Mouse (Mus musculus): ENCODE data around the gene Spo11.

Spo11 gene

GRCm38 (mm10) chr2:173000921-173001320 lies 23.4 kb downstream of the Spo11 start:
- peak; percentile 37 for DNase-seq (ENCODE audit: low read depth, low spot score)

DNA sequence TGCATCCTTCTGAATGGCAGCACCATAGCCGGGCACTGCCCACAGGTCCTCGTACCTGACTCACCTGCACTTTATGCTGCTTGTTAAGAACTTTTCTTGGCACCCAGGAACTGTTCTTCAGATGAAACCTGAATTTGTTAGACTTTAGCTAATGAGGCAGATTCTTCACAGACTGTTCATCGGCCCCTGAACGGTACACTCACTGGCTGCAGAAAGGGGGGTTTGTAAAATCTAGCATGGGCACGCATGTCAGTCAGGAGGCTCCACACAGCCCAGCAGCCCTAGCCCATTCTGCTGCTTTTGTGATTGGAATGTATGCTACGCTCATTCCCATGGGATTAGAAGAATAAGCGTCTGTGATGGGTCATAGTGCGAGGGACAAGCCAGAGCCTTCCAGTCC lies 26.2 kb downstream of the Spo11 start:
- DNase-seq (ENCODE audit: low read depth, low spot score), result no peak

- DNase-seq (ENCODE audit: low read depth, low spot score), result no peak
Observed at GRCm38 (mm10) chr2:173010220-173010717, 32.8 kb downstream of the Spo11 start.

- no peak for DNase-seq (ENCODE audit: low read depth, low spot score)
Observed at GRCm38 (mm10) chr2:173011440-173011839, 33.9 kb downstream of the Spo11 start.

- no peak for DNase-seq (ENCODE audit: low read depth, low spot score)
Observed at GRCm38 (mm10) chr2:173014741-173015287, 37.3 kb downstream of the Spo11 start.

DNA sequence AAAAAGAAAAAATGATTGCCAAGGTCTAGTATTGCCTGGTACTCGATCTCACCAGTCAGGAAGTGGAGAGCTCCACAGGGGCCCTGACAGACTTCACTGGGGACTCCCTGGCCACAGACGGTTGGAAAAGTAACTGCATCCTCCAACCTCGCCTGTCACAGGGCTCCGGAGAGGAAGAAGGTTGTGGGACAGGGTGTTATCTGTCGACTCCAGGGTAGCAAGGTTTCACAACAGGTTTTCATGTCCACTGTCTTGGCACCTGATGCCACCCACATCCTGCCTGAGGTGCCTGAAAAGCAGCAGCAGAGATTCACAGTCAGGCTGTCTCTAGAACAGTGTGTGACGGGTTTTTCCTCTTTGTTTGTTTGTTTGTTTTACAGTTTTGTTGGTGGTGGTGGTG lies 40.4 kb downstream of the Spo11 start:
- peak; percentile 32 for DNase-seq (ENCODE audit: low read depth, low spot score)

DNA sequence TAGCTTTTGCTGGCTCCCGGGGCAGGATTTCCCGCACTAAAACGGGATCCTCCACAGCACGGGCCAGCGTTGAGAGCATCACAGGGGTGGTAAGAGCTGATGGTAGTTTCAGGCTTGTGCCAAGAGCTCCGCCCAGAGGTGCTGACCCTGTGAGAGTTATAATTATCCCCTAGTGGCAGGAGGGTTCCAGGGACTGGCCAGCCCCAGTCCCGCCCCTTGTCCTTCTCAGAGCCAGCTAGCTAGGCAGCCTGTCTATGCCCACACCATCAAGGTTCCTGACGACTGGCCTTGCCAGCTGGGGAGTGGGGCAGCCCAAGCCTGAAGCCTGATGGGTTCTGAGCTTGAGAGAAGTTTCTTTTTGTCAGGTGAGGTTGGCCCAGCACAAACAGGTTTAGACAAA lies 41.1 kb downstream of the Spo11 start:
- peak; percentile 52 for DNase-seq (ENCODE audit: low read depth, low spot score)

GRCm38 (mm10) chr2:173019322-173019721 lies 41.8 kb downstream of the Spo11 start:
- DNase-seq (ENCODE audit: low read depth, low spot score), result peak; percentile 78

GRCm38 (mm10) chr2:173019790-173020189 lies 42.3 kb downstream of the Spo11 start:
- DNase-seq (ENCODE audit: low read depth, low spot score), result peak; percentile 94

GRCm38 (mm10) chr2:173020430-173020829 lies 42.9 kb downstream of the Spo11 start, which contains the start of gene Rbm38:
Gene Rbm38 (plus strand): TSS chr2:173020498.
- peak; percentile 41 for DNase-seq (ENCODE audit: low read depth, low spot score)

DNA sequence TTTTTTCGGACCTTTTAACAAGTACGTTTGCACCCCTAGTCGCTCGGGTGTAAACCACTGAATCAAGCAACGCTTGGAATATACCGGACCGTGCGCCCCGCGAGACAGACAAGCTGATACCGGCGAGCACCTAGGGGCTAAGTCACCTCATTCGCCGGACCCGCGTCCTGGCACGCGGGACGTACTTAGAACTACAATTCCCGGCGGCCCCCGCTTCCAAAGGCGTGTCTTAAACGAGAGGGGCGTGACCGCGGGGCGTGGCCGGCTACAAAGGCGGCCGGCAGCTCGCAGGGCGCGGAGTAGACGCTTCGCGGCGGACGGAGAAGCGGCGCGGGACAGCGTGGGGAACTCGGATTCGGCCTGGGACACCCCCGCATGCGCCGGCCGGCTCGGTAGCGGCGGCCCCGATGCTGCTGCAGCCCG lies 44.1 kb downstream of the Spo11 start:
- peak; percentile 97 for DNase-seq (ENCODE audit: low read depth, low spot score)

GRCm38 (mm10) chr2:173022056-173022681 lies 44.7 kb downstream of the Spo11 start:
- peak; percentile 87 for DNase-seq (ENCODE audit: low read depth, low spot score)

DNA sequence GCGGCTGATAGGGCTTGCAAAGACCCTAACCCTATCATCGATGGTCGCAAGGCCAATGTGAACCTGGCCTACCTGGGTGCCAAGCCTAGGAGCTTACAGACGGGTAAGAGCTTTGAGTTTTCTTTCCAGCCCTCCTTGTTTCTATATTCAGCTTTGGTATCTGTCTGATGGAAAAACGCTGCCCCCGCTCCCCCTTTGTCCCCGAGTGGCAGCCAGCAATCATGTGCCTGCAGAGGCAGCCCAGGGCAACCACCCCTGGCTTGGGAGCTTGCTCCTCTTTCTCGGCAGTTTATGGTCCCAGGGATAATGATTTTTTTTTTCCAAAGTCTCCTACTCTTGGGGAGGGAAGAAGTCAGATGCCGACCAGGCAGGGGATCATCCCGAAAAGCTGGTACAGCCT lies 45.3 kb downstream of the Spo11 start:
- no peak for DNase-seq (ENCODE audit: low read depth, low spot score)

GRCm38 (mm10) chr2:173023371-173023851 lies 45.9 kb downstream of the Spo11 start:
- DNase-seq (ENCODE audit: low read depth, low spot score), result peak; percentile 22

DNA sequence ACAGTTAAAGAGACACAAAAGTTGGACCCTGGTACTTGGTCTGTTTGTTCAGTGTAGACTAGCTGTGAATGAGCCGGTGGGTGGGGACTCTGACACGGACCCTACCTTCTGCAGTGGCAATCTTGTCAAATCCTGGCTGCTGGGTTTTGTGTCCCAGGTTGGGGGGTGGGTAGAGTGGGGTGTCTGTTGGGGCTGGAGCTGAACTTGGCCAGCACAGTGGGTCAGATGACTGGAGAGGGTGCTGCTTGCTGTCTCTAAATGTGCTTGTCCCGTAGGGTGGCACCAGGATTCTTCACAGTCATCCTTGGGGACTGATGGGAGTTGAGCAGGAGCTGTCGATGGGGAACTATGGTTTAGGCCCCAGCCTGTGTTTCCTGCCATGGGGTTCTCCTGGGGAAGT lies 46.5 kb downstream of the Spo11 start:
- DNase-seq (ENCODE audit: low read depth, low spot score), result no peak

DNA sequence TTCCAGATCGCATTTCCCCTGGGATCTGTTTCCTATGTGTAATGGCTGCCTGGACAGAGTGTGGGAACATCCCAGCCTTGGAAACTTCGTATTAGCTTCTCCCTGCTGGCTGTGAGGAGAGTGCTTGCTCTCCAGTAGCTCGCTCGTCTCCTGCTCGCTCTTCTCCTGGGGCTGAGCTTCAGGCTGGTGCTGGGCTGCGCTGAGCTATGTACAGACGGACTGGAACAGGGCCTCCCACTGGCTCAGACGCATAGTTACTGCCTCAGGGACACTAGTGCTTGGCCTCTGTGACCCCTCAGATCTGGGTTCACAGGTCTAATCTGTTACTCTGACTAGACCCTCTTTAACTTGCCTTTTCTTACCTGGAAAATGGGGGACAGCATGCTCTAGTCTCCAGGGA lies 46.9 kb downstream of the Spo11 start:
- DNase-seq (ENCODE audit: low read depth, low spot score), result no peak

DNA sequence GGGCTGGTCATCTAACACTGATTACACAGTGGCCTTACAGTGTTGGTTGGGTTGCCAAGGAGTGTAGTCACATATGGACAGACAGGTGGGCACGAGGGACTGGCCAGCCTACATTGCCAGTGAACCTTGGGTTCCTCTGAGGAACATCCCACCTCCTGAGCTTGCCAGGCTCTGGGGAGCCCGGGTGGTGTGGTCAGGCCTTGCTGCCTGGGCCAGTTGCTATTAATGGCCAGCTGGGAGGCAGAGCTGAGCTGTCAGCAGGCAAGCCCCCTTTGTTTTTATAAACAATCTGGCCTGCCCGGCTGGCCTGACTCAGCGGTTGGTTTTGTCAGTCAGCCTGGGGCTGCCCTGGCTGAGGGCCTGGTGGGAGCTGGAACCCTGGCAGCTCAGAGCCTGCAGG lies 47.4 kb downstream of the Spo11 start:
- no peak for DNase-seq (ENCODE audit: low read depth, low spot score)

DNA sequence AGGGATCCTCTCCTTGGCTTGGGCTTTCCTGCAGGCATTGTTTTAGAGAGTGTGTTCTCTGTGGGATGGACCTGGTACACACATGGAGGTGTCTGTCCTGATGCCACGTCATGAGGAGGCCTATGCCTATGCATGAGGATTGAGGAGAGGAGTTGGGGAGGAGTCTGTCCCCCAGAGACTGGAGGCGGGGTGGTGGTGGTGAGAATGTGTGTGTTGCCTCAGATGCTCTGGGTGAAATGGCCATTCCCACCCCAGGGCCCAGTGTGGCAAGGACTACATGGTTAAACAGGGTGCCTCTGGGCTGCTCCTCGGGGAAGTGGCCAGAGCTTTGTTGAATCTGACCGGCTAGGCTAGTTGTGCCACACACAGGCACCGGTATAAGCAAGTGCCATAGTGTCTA lies 48.8 kb downstream of the Spo11 start:
- DNase-seq (ENCODE audit: low read depth, low spot score), result no peak

DNA sequence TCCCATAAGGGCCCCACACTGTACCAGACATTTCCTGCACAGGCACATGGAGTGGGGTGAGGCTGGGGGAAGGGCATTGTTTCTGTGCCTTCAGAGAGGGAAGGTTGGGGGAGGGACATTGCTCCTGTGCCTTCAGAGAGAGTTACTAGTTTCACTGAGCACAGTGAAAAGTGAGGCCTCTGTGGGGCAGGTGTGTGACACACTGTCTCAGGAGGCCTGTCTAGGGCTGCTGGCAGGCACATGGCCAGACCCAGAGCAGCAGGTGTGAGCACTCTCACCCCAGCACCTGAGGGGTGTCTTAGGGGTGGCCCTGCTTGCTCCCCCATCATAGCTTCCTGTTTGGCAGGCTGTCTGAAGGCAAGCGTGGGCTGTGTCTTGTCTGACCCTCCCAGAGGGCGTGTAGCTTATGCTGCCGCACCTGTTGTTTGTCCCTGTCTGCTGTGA lies 49.2 kb downstream of the Spo11 start:
- DNase-seq (ENCODE audit: low read depth, low spot score), result peak; percentile 94

- DNase-seq (ENCODE audit: low read depth, low spot score), result no peak
Observed at GRCm38 (mm10) chr2:173027169-173027823, 49.8 kb downstream of the Spo11 start.

- peak; percentile 37 for DNase-seq (ENCODE audit: low read depth, low spot score)
Observed at GRCm38 (mm10) chr2:173027824-173028495, 50.5 kb downstream of the Spo11 start.

DNA sequence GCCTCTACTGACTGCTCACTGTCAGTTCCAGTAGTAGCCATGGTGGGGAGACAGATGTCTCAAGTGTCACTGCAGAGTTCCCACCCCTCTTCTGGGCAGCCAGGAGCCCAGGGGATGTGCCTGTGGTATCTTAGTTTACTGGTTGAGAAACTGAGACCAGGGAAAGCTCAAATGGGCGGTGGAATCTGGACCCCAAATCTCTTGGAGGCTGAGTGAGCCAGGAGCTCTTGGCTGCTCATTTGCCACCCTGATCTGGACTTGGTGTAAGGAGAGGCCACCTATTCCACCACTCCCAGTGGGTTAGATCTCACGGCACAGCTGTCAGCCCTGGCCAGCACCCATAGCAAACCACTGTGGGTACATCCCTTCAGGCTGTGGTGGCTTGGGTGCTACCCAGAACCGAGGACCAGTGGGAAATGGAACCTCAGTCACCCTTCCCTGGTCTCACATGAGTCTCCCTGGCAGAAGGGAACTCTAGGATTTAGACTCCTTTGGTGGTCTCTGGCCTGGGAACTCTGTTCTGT lies 51.1 kb downstream of the Spo11 start:
- DNase-seq (ENCODE audit: low read depth, low spot score), result no peak

All from A20 (cell line).